Mouse (Mus musculus): Measurements from ENCODE around the gene Armc8. TPM values are rescaled to one million over a fixed set of nuclear protein-coding genes. Genes with fewer than 3 reads are reported as not detected.

The Armc8 gene
- polyA plus RNA-seq, 1 experiment from 2014 or later = 15.1 TPM

DNA sequence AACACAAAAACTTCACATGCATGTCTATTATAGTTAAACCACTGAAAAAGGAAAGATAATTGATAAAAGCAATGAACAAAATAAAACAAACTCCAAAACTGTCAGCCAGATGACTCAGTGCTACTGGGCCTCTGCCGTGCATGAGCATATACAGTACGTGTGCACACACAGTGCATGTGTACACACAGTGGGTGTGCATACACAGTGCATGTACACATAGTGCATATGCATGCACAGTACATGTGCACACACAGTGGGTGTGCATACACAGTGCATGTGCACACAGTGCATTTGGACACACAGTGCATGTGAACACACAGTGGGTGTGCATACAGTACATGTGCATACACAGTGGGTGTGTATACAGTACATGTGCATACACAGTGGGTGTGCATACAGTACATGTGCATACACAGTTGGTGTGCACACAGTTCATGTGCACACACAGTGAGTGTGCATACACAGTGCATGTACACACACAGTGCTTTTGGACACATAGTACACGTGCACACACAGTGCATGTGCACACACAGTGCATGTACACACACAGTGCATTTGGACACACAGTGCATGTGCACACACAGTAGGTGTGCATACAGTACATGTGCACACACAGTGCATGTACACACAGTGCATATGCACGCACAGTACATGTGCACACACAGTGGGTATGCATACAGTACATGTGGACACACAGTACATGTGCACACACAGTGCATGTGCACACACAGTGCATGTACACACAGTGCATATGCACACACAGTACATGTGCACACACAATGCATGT is 126.9 kb downstream of the Armc8 start:
- Histone ChIP-seq H3K4me2 (no peak overlapping the region), H3K4me3 (no peak overlapping the region)
- WGBS (ENCODE audit: insufficient replicate concordance) = 74% methylated on average over 4 of the region's 4 CpGs

DNA sequence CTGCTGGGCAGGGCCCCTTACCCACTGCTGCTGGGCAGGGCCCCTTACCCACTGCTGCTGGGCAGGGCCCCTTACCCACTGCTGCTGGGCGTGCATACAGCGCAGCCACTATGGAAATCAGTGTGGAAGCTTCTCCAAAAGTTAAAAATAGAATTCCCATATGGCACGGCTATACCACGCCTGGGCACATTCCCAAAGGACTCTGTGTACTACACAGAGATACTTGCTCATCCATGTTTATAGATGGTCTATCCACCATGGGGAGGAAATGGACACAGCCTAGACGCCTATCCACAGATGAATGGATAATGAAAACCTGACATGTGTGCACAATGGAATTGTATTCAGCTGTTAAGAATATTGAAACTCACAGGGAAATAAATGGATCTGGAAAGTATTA is 127.8 kb downstream of the Armc8 start:
- H3K4me1 ChIP-seq = no peaks in the 10 kb centered on the region
- no peak for ATAC-seq
- no peak overlapping the region for H3K4me2 ChIP-seq
- 61% methylated on average over 5 of the region's 5 CpGs for WGBS (ENCODE audit: insufficient replicate concordance)
- no peaks in the 10 kb centered on the region for H3K36me3 ChIP-seq
- H3K4me3 ChIP-seq = no peak overlapping the region
- H3K27me3 ChIP-seq (replicated peaks) = peaks cover 56% of the 10 kb centered on the region
- H3K9ac ChIP-seq = no peak overlapping the region
- no peaks in the 10 kb centered on the region for H3K9me3 ChIP-seq (replicated peaks)
- no peak overlapping the region for H3K27ac ChIP-seq

More for the DNA sequence above, 126.9 kb downstream of the Armc8 start:
- H3K27me3 ChIP-seq (replicated peaks) = peaks cover 47% of the 10 kb centered on the region
- ATAC-seq = peak; percentile 46; the same call in 1 of the 2 replicates
- H3K9me3 ChIP-seq (replicated peaks) = no peaks in the 10 kb centered on the region
- H3K27ac ChIP-seq = no peak overlapping the region
- H3K36me3 ChIP-seq = no peaks in the 10 kb centered on the region
- H3K9ac ChIP-seq = no peak overlapping the region
- no peaks in the 10 kb centered on the region for H3K4me1 ChIP-seq

DNA sequence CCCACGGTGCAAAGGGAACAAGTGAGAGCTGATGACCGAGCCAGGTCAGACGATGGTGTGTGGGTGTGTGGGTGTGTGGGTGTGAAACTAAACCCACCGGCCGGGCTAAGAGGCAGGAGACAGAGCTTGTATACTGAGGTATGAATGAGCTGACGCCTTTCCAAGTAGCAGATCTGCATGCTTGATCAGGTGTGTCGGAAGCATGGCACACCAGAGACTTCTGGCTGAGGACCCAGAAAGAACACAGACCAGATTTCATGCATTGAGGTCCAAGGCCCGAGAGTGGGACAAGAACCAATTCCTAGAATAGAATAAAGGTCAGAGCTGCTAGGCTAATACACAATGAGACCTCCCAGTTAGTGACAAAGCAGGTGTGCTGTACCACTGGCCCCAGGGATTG is 129.6 kb downstream of the Armc8 start:
- Histone ChIP-seq H3K36me3 (no peaks in the 10 kb centered on the region), H3K9ac (no peak overlapping the region), H3K4me2 (no peak overlapping the region), H3K27ac (no peak overlapping the region), H3K9me3 (replicated peaks) (no peaks in the 10 kb centered on the region), H3K4me3 (no peak overlapping the region), H3K4me1 (0 out of 2 replicates have a peak, but pooled peaks cover 11% of the 10 kb centered on the region), H3K27me3 (replicated peaks) (peaks cover 65% of the 10 kb centered on the region)
- WGBS (ENCODE audit: insufficient replicate concordance) = 62% methylated on average over 8 of the region's 8 CpGs
- no peak for ATAC-seq

DNA sequence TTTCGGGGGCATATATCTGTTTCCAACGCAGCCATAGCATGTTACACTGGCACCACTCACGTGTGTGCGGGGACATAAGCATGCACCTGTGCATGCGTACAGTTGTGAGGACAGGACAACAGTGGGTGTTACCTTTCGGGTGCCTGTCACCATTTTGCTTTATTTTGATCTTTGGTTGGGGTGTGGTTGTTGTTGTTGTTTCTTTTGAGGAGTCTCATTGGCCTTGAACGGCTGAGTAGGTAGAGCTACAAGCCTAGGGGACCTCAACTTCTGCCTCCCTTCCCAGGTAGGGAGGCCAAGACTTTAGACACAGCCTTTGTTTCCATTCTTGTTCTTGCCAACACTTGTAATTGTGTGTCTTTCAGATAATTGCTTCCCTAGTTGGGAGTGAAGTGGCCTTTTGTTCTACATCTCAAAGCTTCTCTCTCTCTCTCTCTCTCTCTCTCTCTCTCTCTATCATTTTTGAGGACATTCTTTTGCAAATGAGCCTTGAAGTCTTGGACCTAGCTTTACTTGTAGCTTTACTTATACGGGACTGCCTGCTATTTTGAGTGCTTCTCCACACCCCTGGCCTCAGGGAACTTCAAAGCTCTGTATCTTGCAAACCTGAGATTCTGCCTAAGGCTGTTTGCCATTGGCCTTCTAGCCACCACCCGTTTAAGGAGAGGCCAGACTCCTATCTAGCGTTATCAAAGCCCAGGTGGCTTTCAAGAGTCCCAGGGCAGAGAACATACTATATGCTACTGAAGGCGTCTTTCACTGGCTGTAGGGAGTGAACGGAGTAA is 130.7 kb downstream of the Armc8 start:
- H3K9ac ChIP-seq = no peak overlapping the region
- H3K4me1 ChIP-seq = peaks cover 14% of the 10 kb centered on the region
- no peaks in the 10 kb centered on the region for H3K36me3 ChIP-seq
- H3K4me3 ChIP-seq = no peak overlapping the region
- H3K4me2 ChIP-seq = no peak overlapping the region
- H3K27ac ChIP-seq = no peak overlapping the region
- 59% methylated on average over 12 of the region's 12 CpGs for WGBS (ENCODE audit: insufficient replicate concordance)
- ATAC-seq = no peak
- peaks cover 67% of the 10 kb centered on the region for H3K27me3 ChIP-seq (replicated peaks)
- no peaks in the 10 kb centered on the region for H3K9me3 ChIP-seq (replicated peaks)

DNA sequence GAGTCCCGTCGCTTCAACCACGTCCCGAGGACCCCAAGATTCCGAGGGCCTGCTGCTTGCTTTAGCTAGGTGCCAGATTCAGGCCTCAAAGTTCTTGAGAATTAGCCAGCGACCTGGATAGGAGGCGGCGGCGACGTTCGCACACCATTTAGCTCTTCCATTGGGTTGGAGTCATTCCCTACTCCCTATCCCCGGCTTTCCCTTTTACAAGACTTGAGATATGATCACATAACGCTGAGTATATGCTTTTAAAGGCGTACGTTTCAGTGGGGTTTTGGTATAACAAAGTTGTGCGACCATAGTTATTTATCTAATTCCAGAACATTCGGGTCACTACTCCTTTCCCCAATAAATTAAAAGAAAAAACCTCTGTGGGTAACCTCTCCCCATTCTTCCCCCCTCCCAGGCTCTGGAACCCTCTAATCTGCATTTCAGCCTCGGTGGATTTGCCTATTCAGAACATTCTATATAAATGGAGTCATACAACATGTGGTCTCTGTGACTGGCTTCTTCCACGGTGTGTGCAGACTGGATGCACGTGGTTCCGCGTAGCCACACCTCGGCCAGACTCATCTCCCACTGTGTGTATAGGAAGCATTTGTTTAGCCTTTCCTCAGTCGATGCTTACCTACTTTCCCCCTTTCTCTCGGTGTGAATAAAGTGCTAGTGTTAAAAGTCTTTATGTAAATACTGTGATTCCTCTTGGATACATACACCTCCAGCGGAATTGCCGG is 131.5 kb downstream of the Armc8 start, which contains the start of gene Mras:
Mras (minus strand) TSS at position 351 of the 734 bp plus-strand sequence.
- no peaks in the 10 kb centered on the region for H3K9me3 ChIP-seq (replicated peaks)
- H3K27me3 ChIP-seq (replicated peaks) = peaks cover 67% of the 10 kb centered on the region
- no peak for ATAC-seq
- 21% methylated on average over 27 of the region's 27 CpGs for WGBS (ENCODE audit: insufficient replicate concordance)
- H3K4me1 ChIP-seq = peaks cover 20% of the 10 kb centered on the region
- H3K9ac ChIP-seq = peak within 1 kb of the TSS; percentile 14
- H3K4me2 ChIP-seq = peak within 1 kb of the TSS; percentile 79
- peak within 1 kb of the TSS; percentile 61 for H3K4me3 ChIP-seq
- H3K36me3 ChIP-seq = no peaks in the 10 kb centered on the region
- H3K27ac ChIP-seq = no peak within 1 kb of the TSS

DNA sequence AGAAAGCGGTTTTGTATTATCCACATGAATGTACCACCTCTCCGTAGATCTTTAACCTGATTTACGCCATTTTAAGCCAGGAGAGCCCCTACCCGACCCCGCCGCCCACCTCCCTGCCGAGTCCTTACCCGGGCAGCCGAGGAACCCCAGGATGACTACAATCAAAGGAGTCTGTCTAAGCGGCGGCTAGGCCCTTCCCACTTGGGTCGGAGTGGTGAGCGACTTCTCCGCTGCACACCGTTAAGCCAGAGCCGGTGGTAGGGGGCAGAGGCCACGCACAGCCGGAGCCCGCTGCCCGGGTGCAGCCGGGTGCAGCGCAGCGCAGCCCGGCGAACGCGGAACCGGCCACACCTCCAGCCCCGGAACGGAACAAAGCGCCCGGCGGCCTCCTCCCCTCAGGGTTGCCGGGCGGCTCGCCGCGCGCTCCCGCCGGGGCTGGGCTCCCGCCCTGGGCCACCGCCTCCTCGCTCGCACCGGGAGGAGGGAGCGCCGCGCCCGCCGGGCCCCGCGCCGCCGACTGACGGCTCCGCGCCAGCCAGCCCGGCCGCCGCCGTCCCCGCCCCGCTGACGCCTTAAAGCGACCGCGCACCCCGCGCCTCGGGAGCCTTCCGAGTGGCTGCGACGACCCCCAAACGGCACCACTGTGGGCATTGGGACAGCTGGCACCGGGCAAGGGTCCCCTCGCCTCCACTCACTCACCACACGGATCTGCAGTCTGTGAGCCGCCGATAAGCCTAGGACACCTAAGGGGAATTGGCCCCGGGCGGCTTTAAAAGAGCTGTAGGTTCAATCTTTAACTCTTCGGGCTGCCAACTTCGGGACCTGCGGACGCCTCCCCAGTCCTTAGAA is 132.3 kb downstream of the Armc8 start:
- H3K4me1 ChIP-seq = peaks cover 20% of the 10 kb centered on the region
- peak; percentile 68 for ATAC-seq
- H3K4me2 ChIP-seq = peak overlapping the region; percentile 79
- no peaks in the 10 kb centered on the region for H3K9me3 ChIP-seq (replicated peaks)
- peak overlapping the region; percentile 14 for H3K9ac ChIP-seq
- H3K36me3 ChIP-seq = no peaks in the 10 kb centered on the region
- WGBS (ENCODE audit: insufficient replicate concordance) = 1% methylated on average over 59 of the region's 86 CpGs
- H3K4me3 ChIP-seq = peak overlapping the region; percentile 61
- no peak overlapping the region for H3K27ac ChIP-seq
- peaks cover 63% of the 10 kb centered on the region for H3K27me3 ChIP-seq (replicated peaks)

DNA sequence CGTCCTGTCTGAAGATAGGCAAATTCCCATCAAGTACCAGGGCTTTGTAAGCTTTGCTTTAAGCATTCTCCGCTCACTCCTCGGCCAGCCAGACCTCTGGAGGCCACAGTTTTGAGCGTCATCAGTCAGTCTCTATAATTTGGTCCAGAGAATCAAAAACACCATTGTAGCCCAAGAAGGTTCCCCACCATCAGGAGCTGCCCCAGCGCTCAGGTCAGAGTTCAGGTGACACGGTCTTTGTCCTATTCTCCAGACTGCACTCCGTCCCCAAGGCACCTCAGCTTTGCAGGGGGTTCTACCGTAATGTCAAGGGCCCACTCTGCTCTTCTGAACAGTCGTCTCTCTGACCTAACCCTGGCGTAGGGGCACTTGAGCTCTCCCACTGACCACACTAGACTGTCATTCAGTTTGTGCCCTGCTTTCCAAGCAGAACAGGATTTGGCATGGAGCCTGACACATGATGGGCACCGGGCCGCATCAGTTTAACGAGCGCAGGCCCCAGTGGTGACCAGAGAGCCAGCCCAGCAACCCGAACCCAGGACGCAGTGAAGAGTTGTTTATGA is 133.0 kb downstream of the Armc8 start:
- H3K9ac ChIP-seq = no peak overlapping the region
- no peak overlapping the region for H3K27ac ChIP-seq
- 39% methylated on average over 16 of the region's 16 CpGs for WGBS (ENCODE audit: insufficient replicate concordance)
- H3K4me1 ChIP-seq = peaks cover 20% of the 10 kb centered on the region
- no peaks in the 10 kb centered on the region for H3K9me3 ChIP-seq (replicated peaks)
- H3K4me2 ChIP-seq = peak overlapping the region; percentile 79
- H3K27me3 ChIP-seq (replicated peaks) = peaks cover 63% of the 10 kb centered on the region
- peak overlapping the region; percentile 61 for H3K4me3 ChIP-seq
- H3K36me3 ChIP-seq = no peaks in the 10 kb centered on the region
- no peak for ATAC-seq

DNA sequence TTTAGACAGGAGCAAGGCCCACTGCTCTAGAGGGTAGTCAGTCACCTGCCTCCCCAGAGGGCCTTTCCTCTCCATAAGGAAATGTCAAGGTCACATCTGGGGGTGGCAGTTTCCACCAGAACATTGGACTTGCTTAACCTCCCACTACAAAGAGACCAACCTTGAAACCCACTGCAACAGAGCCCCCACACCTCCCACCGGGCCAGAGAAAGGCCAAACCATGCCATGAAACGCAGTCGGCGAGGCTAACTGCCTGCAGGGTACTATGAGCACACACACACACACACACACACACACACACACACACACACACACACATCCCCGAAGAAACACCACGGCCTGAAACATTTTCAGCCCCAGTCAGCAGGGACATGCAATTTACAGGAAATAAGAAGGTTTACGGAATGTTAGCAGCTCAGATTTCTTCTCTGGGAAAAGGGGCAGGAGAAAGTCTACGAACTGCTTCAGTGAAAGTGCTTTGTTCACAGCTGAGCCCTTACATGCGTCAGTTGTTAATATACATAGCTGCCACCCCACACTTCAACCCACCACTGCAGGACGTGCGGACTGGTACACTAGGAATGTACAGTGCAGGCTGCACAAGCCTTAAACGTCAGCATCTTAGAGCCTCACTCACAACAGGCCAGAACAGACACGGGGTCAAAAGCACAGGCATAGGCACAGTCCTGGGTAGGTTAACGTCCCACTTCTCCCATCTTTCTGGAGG is 133.6 kb downstream of the Armc8 start:
- no peak for ATAC-seq
- Histone ChIP-seq H3K27me3 (replicated peaks) (peaks cover 61% of the 10 kb centered on the region), H3K9me3 (replicated peaks) (no peaks in the 10 kb centered on the region), H3K36me3 (no peaks in the 10 kb centered on the region), H3K27ac (no peak overlapping the region), H3K4me3 (peak overlapping the region; percentile 61), H3K4me1 (peaks cover 20% of the 10 kb centered on the region), H3K9ac (no peak overlapping the region), H3K4me2 (peak overlapping the region; percentile 79)
- 58% methylated on average over 14 of the region's 14 CpGs for WGBS (ENCODE audit: insufficient replicate concordance)

DNA sequence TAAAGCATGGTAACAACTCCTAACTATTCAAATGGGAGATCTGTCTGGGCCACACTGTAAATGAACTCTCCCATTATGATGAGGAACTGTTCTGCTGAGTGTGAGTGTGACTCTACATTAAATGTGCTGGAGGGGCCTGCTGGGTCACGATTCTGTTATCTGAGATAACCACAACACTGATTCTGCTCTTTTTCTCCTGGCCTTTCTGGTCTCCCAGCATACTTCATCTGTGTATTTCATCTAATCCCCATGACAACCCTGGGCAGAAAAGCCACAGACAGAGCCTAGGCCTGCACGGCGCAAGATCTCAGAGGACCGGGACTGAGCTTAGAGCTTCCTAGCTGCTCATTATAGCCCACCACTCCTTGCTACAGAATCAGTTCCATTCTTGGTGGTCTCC is 136.2 kb downstream of the Armc8 start:
- no peaks in the 10 kb centered on the region for H3K9me3 ChIP-seq (replicated peaks)
- H3K4me1 ChIP-seq = peaks cover 20% of the 10 kb centered on the region
- peaks cover 38% of the 10 kb centered on the region for H3K27me3 ChIP-seq (replicated peaks)
- no peak overlapping the region for H3K4me2 ChIP-seq
- no peak overlapping the region for H3K4me3 ChIP-seq
- no peak overlapping the region for H3K27ac ChIP-seq
- no peak overlapping the region for H3K9ac ChIP-seq
- H3K36me3 ChIP-seq = no peaks in the 10 kb centered on the region
- peak; percentile 67 for ATAC-seq
- 5% methylated on average over 4 of the region's 4 CpGs for WGBS (ENCODE audit: insufficient replicate concordance)

DNA sequence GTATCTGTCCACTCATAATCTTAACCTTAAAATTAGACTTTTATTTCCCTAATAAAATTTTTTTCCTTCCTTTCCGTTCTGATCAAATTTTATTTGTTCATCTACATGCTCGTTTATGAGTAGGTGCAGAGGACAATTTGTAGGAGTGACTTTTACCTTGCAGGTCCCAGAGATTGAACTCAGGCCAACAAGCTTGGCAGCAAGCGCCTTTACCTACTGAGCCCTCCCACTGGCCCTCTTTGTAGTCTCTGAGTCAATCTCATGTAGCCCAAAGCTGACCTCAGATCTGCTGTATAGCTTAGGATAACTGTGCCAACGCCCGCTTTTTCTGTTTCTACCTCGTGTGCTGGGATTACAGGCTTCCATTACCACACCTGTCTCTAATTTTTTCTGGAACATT is 136.7 kb downstream of the Armc8 start:
- Histone ChIP-seq H3K4me3 (no peak overlapping the region), H3K36me3 (no peaks in the 10 kb centered on the region), H3K4me1 (peaks cover 20% of the 10 kb centered on the region), H3K27ac (no peak overlapping the region), H3K4me2 (no peak overlapping the region), H3K27me3 (replicated peaks) (peaks cover 32% of the 10 kb centered on the region), H3K9me3 (replicated peaks) (no peaks in the 10 kb centered on the region), H3K9ac (no peak overlapping the region)
- no peak for ATAC-seq
- WGBS (ENCODE audit: insufficient replicate concordance) = 60% methylated on average over 6 of the region's 6 CpGs

Measured in liver, embryonic 12.5 days (tissue).